Mouse (Mus musculus): ENCODE measurements around the gene Phlda3. TPM values are rescaled to one million over a fixed set of nuclear protein-coding genes. Genes with fewer than 3 reads are reported as not detected.

Phlda3 gene
- 22.0 and 22.5 TPM in 2 replicates for polyA plus RNA-seq (2015; fragmentation: Nextera tagmentation; extraction: Ambion mirVana)

- peak within 1 kb of the TSS; percentile 74 for H3K9ac ChIP-seq (ENCODE audit: low read depth, low read length)
- peak within 1 kb of the TSS; percentile 73 for H3K27ac ChIP-seq (ENCODE audit: low read depth, low read length)
- H3K4me3 ChIP-seq (ENCODE audit: low read depth, low read length) = peak within 1 kb of the TSS; percentile 55
- WGBS = 2% methylated on average over 82 of the region's 90 CpGs
- H3K27me3 ChIP-seq (replicated peaks; ENCODE audit: control insufficient read depth, insufficient read depth, low read length) = peaks cover 6% of the 10 kb centered on the region; the same call in 1 of the 2 replicates
- peak; percentile 14; the same call in 1 of the 2 replicates for TF ChIP-seq CTCF (IDR thresholded peaks at IDR 0.05; ENCODE audit: low read depth)
- H3K36me3 ChIP-seq (ENCODE audit: control insufficient read depth, insufficient read depth) = no peaks in the 10 kb centered on the region
- H3K9me3 ChIP-seq (ENCODE audit: control insufficient read depth) = no peaks in the 10 kb centered on the region
- peak; percentile 68 for ATAC-seq
- H3K4me1 ChIP-seq (replicated peaks; ENCODE audit: control insufficient read depth, insufficient read depth, low read length) = peaks cover 6% of the 10 kb centered on the region; the same call in 1 of the 2 replicates
- H3K4me2 ChIP-seq (replicated peaks; ENCODE audit: low read depth) = peak within 1 kb of the TSS; percentile 91
Measured at GRCm38 (mm10) chr1:135765645-135766591, at the start of gene Phlda3. TSS of gene Phlda3 (plus strand) at chr1:135766119.

GRCm38 (mm10) chr1:135719486-135719885 is 46.4 kb upstream of the Phlda3 start:
- Histone ChIP-seq H3K9ac (ENCODE audit: low read depth, low read length) (no peak overlapping the region), H3K27me3 (replicated peaks; ENCODE audit: control insufficient read depth, insufficient read depth, low read length) (no peaks in the 10 kb centered on the region), H3K27ac (ENCODE audit: low read depth, low read length) (no peak overlapping the region), H3K9me3 (ENCODE audit: control insufficient read depth) (no peaks in the 10 kb centered on the region), H3K4me2 (replicated peaks; ENCODE audit: low read depth) (no peak overlapping the region), H3K36me3 (ENCODE audit: control insufficient read depth, insufficient read depth) (no peaks in the 10 kb centered on the region), H3K4me1 (replicated peaks; ENCODE audit: control insufficient read depth, insufficient read depth, low read length) (0 out of 2 replicates have a peak, but pooled peaks cover 6% of the 10 kb centered on the region), H3K4me3 (ENCODE audit: low read depth, low read length) (no peak overlapping the region)
- WGBS = 19% methylated on average over 9 of the region's 9 CpGs
- ATAC-seq = peak; percentile 61
- peak; percentile 90 for TF ChIP-seq CTCF (IDR thresholded peaks at IDR 0.05; ENCODE audit: low read depth)

GRCm38 (mm10) chr1:135719983-135720382 is 45.9 kb upstream of the Phlda3 start, which contains the start of gene Csrp1:
TSS of gene Csrp1 (plus strand) at chr1:135720061.
- H3K9ac ChIP-seq (ENCODE audit: low read depth, low read length) = 0 out of 2 replicates have a peak within 1 kb of the TSS, but pooled peaks have one; percentile 7
- 58% methylated on average over 6 of the region's 6 CpGs for WGBS
- no peak within 1 kb of the TSS for H3K27ac ChIP-seq (ENCODE audit: low read depth, low read length)
- H3K4me1 ChIP-seq (replicated peaks; ENCODE audit: control insufficient read depth, insufficient read depth, low read length) = 0 out of 2 replicates have a peak, but pooled peaks cover 6% of the 10 kb centered on the region
- H3K4me2 ChIP-seq (replicated peaks; ENCODE audit: low read depth) = no peak within 1 kb of the TSS
- H3K4me3 ChIP-seq (ENCODE audit: low read depth, low read length) = no peak within 1 kb of the TSS
- ATAC-seq = peak; percentile 20; the same call in 1 of the 2 replicates
- H3K36me3 ChIP-seq (ENCODE audit: control insufficient read depth, insufficient read depth) = no peaks in the 10 kb centered on the region
- no peaks in the 10 kb centered on the region for H3K9me3 ChIP-seq (ENCODE audit: control insufficient read depth)
- TF ChIP-seq CTCF (IDR thresholded peaks at IDR 0.05; ENCODE audit: low read depth) = no peak
- H3K27me3 ChIP-seq (replicated peaks; ENCODE audit: control insufficient read depth, insufficient read depth, low read length) = no peaks in the 10 kb centered on the region

GRCm38 (mm10) chr1:135723016-135723415 is 42.9 kb upstream of the Phlda3 start:
- 44% methylated on average over 1 of the region's 1 CpGs for WGBS
- no peak overlapping the region for H3K4me3 ChIP-seq (ENCODE audit: low read depth, low read length)
- no peaks in the 10 kb centered on the region for H3K36me3 ChIP-seq (ENCODE audit: control insufficient read depth, insufficient read depth)
- no peaks in the 10 kb centered on the region for H3K9me3 ChIP-seq (ENCODE audit: control insufficient read depth)
- peak; percentile 62 for ATAC-seq
- no peak overlapping the region for H3K27ac ChIP-seq (ENCODE audit: low read depth, low read length)
- H3K9ac ChIP-seq (ENCODE audit: low read depth, low read length) = no peak overlapping the region
- H3K4me2 ChIP-seq (replicated peaks; ENCODE audit: low read depth) = no peak overlapping the region
- 0 out of 2 replicates have a peak, but pooled peaks cover 6% of the 10 kb centered on the region for H3K4me1 ChIP-seq (replicated peaks; ENCODE audit: control insufficient read depth, insufficient read depth, low read length)
- H3K27me3 ChIP-seq (replicated peaks; ENCODE audit: control insufficient read depth, insufficient read depth, low read length) = no peaks in the 10 kb centered on the region
- no peak for TF ChIP-seq CTCF (IDR thresholded peaks at IDR 0.05; ENCODE audit: low read depth)

- no peaks in the 10 kb centered on the region for H3K27me3 ChIP-seq (replicated peaks; ENCODE audit: control insufficient read depth, insufficient read depth, low read length)
- H3K36me3 ChIP-seq (ENCODE audit: control insufficient read depth, insufficient read depth) = no peaks in the 10 kb centered on the region
- H3K9ac ChIP-seq (ENCODE audit: low read depth, low read length) = no peak overlapping the region
- H3K27ac ChIP-seq (ENCODE audit: low read depth, low read length) = no peak overlapping the region
- H3K9me3 ChIP-seq (ENCODE audit: control insufficient read depth) = no peaks in the 10 kb centered on the region
- WGBS = 55% methylated on average over 4 of the region's 4 CpGs
- no peak for ATAC-seq
- TF ChIP-seq CTCF (IDR thresholded peaks at IDR 0.05; ENCODE audit: low read depth) = no peak
- no peak overlapping the region for H3K4me2 ChIP-seq (replicated peaks; ENCODE audit: low read depth)
- no peak overlapping the region for H3K4me3 ChIP-seq (ENCODE audit: low read depth, low read length)
- 0 out of 2 replicates have a peak, but pooled peaks cover 6% of the 10 kb centered on the region for H3K4me1 ChIP-seq (replicated peaks; ENCODE audit: control insufficient read depth, insufficient read depth, low read length)
Measured at GRCm38 (mm10) chr1:135724134-135724533, 41.8 kb upstream of the Phlda3 start.

GRCm38 (mm10) chr1:135725324-135725723 is 40.6 kb upstream of the Phlda3 start:
- TF ChIP-seq CTCF (IDR thresholded peaks at IDR 0.05; ENCODE audit: low read depth) = no peak
- no peak overlapping the region for H3K9ac ChIP-seq (ENCODE audit: low read depth, low read length)
- no peaks in the 10 kb centered on the region for H3K27me3 ChIP-seq (replicated peaks; ENCODE audit: control insufficient read depth, insufficient read depth, low read length)
- no peak overlapping the region for H3K4me3 ChIP-seq (ENCODE audit: low read depth, low read length)
- H3K36me3 ChIP-seq (ENCODE audit: control insufficient read depth, insufficient read depth) = no peaks in the 10 kb centered on the region
- no peak overlapping the region for H3K27ac ChIP-seq (ENCODE audit: low read depth, low read length)
- H3K4me1 ChIP-seq (replicated peaks; ENCODE audit: control insufficient read depth, insufficient read depth, low read length) = no peaks in the 10 kb centered on the region; the same call in 1 of the 2 replicates
- H3K9me3 ChIP-seq (ENCODE audit: control insufficient read depth) = no peaks in the 10 kb centered on the region
- H3K4me2 ChIP-seq (replicated peaks; ENCODE audit: low read depth) = no peak overlapping the region
- 87% methylated on average over 6 of the region's 6 CpGs for WGBS
- no peak for ATAC-seq

Measured in intestine, postnatal 0 days (tissue).